Mouse (Mus musculus): ENCODE results near the gene Defb19. TPM values are rescaled to one million over a fixed set of nuclear protein-coding genes. Genes with fewer than 3 reads are reported as not detected.

Defb19 gene
- polyA plus RNA-seq, 1 experiment from 2014 or later, result not detected

DNA sequence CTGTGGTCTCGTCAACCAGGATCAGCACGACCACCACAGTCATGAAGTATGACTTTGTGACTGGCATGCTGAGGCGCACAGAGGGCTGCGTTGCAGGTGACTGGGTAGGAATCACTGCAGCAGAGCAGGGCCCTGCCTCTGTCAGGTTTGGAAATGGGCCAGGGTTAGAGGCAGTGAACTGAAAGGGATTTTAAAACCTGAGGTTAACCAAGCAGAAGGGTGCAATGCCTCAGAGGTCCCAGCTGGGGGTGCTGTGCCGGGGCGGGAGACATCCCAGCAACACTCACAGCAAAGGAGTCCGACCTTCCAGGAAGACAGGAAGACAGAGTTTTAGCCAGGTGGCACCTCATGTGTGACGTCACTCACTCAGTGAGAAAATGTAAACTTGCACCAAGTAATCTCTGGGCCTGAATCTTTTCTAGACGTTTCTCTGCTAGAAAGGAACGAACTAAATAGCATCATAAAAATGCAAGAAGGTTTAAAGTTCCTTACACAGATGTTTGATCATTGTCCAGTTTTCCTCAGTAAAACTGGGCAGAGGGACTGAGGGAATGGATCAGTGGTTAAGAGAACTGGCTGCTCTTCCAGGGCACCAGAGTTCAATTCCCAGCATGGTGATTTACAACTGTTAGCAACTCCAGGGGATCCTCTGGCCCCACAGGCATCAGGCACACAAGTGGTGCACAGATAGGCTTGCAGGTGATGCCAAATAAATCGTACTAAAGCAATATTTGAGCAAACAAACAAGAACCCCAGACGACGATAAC is 40.0 kb downstream of the Defb19 start, which contains the start of gene Defb29:
Gene Defb29 (minus strand): TSS at position 155 of the 767 bp plus-strand sequence.
- no peak within 1 kb of the TSS for H3K9ac ChIP-seq (ENCODE audit: low read depth, low read length)
- no peaks in the 10 kb centered on the region for H3K27me3 ChIP-seq (replicated peaks; ENCODE audit: control insufficient read depth, insufficient read depth, low read length)
- H3K27ac ChIP-seq (ENCODE audit: low read length), result no peak within 1 kb of the TSS
- H3K9me3 ChIP-seq (ENCODE audit: control insufficient read depth, low read length), result no peaks in the 10 kb centered on the region
- no peaks in the 10 kb centered on the region for H3K36me3 ChIP-seq (ENCODE audit: control insufficient read depth, insufficient read depth, low read length)
- WGBS, result 43% methylated on average over 13 of the region's 13 CpGs
- H3K4me2 ChIP-seq (ENCODE audit: low read depth, low read length), result no peak within 1 kb of the TSS
- ATAC-seq, result no peak
- no peaks in the 10 kb centered on the region for H3K4me1 ChIP-seq (ENCODE audit: control insufficient read depth, insufficient read depth, low read length)
- H3K4me3 ChIP-seq (ENCODE audit: low read length), result no peak within 1 kb of the TSS

Other genes starting within 250 kb of the Defb19 start
- 82.5 and 83.2 TPM in 2 replicates for gene Rbck1, start 247.7 kb downstream of the Defb19 start, polyA plus RNA-seq (2015; fragmentation: Nextera tagmentation; extraction: Ambion mirVana)
- 4.4 and 7.1 TPM in 2 replicates for gene Trib3, start 236.3 kb downstream of the Defb19 start, polyA plus RNA-seq (2015; fragmentation: Nextera tagmentation; extraction: Ambion mirVana)
- gene Nrsn2, start 203.7 kb downstream of the Defb19 start, polyA plus RNA-seq (2015; fragmentation: Nextera tagmentation; extraction: Ambion mirVana), result 2.5 and 2.7 TPM in 2 replicates
- gene Sox12, start 182.2 kb downstream of the Defb19 start, polyA plus RNA-seq (2015; fragmentation: Nextera tagmentation; extraction: Ambion mirVana), result 3.5 and 3.6 TPM in 2 replicates
- gene Zcchc3, start 165.3 kb downstream of the Defb19 start, polyA plus RNA-seq (2015; fragmentation: Nextera tagmentation; extraction: Ambion mirVana), result 20.7 and 21.2 TPM in 2 replicates
- 0.54 and 0.79 TPM in 2 replicates for gene 6820408C15Rik, start 164.7 kb downstream of the Defb19 start, polyA plus RNA-seq (2015; fragmentation: Nextera tagmentation; extraction: Ambion mirVana)
- not detected in 2 replicates for gene Defb23, start 115.7 kb downstream of the Defb19 start, polyA plus RNA-seq (2015; fragmentation: Nextera tagmentation; extraction: Ambion mirVana)
- not detected in 2 replicates for gene Defb20, start 103.2 kb downstream of the Defb19 start, polyA plus RNA-seq (2015; fragmentation: Nextera tagmentation; extraction: Ambion mirVana)
- not detected in 2 replicates for gene Defb22, start 90.2 kb downstream of the Defb19 start, polyA plus RNA-seq (2015; fragmentation: Nextera tagmentation; extraction: Ambion mirVana)
- gene Defb26, start 68.6 kb downstream of the Defb19 start, polyA plus RNA-seq (2015; fragmentation: Nextera tagmentation; extraction: Ambion mirVana), result not detected in 2 replicates
- not detected in 2 replicates for gene Defb28, start 62.1 kb downstream of the Defb19 start, polyA plus RNA-seq (2015; fragmentation: Nextera tagmentation; extraction: Ambion mirVana)
- not detected in 2 replicates for gene Defb29, start 40.2 kb downstream of the Defb19 start, polyA plus RNA-seq (2015; fragmentation: Nextera tagmentation; extraction: Ambion mirVana)
- not detected in 2 replicates for gene Gm17416, start 11.0 kb downstream of the Defb19 start, polyA plus RNA-seq (2015; fragmentation: Nextera tagmentation; extraction: Ambion mirVana)
- not detected in 2 replicates for gene Defb21, start 7.6 kb downstream of the Defb19 start, polyA plus RNA-seq (2015; fragmentation: Nextera tagmentation; extraction: Ambion mirVana)
- not detected in 2 replicates for gene Defb45, start 19.1 kb upstream of the Defb19 start, polyA plus RNA-seq (2015; fragmentation: Nextera tagmentation; extraction: Ambion mirVana)
- not detected in 2 replicates for gene Defb36, start 24.0 kb upstream of the Defb19 start, polyA plus RNA-seq (2015; fragmentation: Nextera tagmentation; extraction: Ambion mirVana)
- gene Defb25, start 42.7 kb upstream of the Defb19 start, polyA plus RNA-seq (2015; fragmentation: Nextera tagmentation; extraction: Ambion mirVana), result 0.61 and 1.5 TPM in 2 replicates
- 9.4 and 10.2 TPM in 2 replicates for gene Rem1, start 46.6 kb upstream of the Defb19 start, polyA plus RNA-seq (2015; fragmentation: Nextera tagmentation; extraction: Ambion mirVana)
- gene H13, start 89.1 kb upstream of the Defb19 start, polyA plus RNA-seq (2015; fragmentation: Nextera tagmentation; extraction: Ambion mirVana), result 116 and 119 TPM in 2 replicates
- 18.9 and 25.1 TPM in 2 replicates for gene Mcts2, start 106.7 kb upstream of the Defb19 start, polyA plus RNA-seq (2015; fragmentation: Nextera tagmentation; extraction: Ambion mirVana)
- 96.1 and 107 TPM in 2 replicates for gene Id1, start 155.9 kb upstream of the Defb19 start, polyA plus RNA-seq (2015; fragmentation: Nextera tagmentation; extraction: Ambion mirVana)
- 14.8 and 15.3 TPM in 2 replicates for gene Cox4i2, start 173.9 kb upstream of the Defb19 start, polyA plus RNA-seq (2015; fragmentation: Nextera tagmentation; extraction: Ambion mirVana)

All from intestine, embryonic 16.5 days (tissue).